Mouse (Mus musculus) heart, postnatal 25 days (tissue): ENCODE measurements at regions not wholly inside any gene's neighbourhood (a gene's known extent, or its start where the extent isn't known, plus 50 kb on each side); places are given as distances from the start of the nearest gene placed in this dataset.

ENCODE experiments used
- DNase-seq: peaks from one replicate; pipeline ENCODE4 v3.0.0; 2022; ENCODE audit warnings: low spot score
- intact Hi-C: fragments of 180-260 bp; cut with DNase I; formaldehyde crosslinking; loops from one replicate; pipeline ENCODE4 v1.15.1; 2025

DNA sequence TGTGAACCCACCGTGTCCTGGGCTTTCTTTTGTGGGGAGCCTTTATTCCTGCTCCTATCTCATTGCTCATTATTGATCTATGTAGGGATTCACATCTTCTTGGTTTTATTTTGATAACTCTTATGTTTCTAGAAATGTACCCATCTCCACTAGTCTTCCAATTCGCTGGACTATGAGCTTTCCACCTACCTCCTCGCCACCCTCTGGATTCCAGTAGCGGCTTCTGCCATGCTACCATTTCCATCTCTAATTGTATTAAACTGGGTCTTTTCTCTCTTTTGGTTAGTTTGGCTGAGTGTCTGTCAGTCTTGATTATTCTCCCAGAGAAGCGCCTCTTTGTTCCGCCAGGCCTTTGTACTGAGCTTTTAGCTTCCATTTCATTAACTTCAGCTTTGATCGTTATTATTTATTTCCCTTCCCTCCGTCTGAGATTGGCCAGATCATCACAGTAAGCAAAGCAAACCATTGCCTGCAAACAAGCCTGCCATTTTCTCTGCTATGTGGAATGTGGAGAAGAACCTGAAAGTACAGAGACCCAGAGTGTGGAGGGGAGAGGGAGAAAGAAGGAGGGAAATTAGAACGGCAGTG lies 213.2 kb upstream of the Pabpc6 start:
- intact Hi-C loops: no loop called here
- no peak for DNase-seq

DNA sequence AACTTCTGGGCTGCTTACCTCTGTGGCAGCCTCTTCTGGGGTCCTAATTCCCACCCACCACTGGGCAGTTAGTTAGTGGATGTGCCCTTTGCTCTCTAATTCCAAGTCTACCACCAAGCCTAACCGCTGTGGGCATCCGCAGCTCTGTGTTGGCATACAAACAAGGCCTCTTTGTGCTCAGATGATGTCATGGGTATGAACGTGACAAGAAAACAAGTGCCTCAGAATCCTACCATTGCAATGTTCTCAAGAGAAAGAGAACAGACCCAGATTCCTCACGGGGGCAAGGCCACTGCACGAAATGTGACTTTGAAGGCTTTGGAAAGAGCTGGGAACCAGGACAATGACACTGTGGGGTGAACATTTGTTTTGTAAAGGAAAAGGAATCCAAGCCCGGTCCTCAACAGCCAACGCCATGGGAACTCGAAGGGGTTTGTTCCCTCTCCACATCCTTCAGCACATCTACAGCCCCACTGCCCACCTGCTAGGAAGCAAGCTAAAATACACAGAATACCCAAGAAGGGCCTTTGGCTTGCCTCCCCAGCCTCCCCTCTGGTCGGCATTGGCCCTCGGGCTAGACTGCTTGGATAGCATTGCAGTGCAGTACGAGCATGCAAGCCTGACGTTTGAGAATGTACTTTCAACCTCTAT lies 210.2 kb upstream of the Pabpc6 start:
- no peak for DNase-seq
- intact Hi-C loops: no loop called here

DNA sequence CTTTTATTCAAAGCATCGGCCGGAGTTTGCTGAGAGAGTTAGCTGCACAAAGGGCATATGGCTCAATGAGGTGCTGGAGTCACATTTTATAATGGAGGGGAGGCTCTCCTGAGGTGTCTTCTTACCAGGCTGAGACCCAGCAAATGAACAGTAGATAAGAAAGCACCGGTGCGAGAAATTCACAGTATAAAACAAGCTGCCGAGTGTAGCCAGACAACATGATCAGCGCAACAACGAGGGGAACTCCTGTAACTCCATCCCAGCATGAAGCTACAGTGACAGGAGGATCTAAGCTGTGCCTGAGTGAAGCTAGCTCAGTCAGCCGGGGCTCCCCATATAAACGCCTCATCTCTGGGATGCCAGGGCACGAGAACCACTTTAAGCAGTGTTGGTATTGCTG lies 204.2 kb upstream of the Pabpc6 start:
- intact Hi-C loops: no loop called here
- no peak for DNase-seq

DNA sequence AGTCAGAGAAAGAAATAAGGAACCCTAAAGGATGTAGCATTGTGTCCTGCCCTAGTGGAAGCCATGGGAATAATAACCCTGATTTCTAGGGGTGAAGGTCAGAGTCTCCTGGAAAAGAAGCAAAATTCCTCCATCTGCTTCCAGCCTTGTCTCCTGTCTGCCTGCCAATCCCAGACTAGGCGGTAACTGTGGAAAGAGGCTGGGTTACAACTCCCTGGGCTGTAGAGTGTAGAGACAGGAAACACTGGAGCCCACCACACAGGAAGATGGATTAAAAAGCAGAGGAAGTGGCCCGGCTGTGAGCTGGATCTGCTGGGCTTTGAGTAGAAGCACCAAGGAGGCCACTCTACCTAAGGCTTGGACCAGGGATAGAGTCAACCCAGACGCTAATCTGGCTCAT lies 200.7 kb upstream of the Pabpc6 start:
- no peak for DNase-seq
- intact Hi-C loops: no loop called here

DNA sequence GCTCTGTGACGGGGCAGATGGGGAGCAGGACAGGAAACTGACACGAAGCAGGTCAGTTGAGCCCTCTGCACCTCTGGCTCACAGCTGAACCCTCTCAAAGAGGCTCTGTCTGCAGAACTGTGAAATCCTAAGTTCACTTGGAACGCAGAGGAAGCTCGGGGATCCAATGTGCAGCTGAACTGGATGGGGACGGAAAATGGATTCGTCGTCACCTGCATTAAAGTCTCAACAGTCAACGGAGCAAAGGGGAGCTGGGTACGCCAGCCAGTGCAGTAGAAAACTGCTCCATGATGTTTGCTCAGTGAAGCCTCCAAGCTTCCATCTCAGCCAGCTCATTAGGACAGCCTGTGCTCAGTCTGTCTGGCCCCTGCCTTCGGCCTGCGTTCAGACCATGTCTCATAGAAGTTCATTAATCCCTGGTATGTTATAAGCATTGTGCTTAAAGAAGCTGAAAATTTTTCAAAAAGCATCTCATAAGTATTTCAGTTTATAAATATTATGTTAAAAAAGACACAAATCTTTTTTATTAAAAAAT lies 199.3 kb upstream of the Pabpc6 start:
- intact Hi-C loops: no loop called here
- DNase-seq: no peak

DNA sequence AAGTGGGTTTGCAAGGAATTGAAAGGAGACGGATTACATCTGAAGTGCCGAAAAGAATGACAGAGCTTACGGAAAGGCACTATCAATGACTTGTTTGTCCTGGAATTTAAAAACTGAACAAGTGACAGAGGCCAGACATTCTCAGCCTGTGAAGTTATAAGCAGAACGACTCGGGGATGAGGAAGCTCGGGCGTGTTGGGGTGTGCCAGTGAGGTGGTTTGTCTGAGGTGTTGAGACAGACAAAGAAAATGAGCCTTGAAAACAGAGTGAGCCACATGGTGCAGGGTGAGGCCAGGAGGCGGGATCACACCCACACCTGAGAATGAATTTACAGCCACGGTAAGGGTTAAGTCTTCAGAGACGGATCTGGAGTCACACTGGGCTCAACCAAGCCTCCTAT lies 194.7 kb upstream of the Pabpc6 start:
- intact Hi-C loops: no loop called here
- no peak for DNase-seq

DNA sequence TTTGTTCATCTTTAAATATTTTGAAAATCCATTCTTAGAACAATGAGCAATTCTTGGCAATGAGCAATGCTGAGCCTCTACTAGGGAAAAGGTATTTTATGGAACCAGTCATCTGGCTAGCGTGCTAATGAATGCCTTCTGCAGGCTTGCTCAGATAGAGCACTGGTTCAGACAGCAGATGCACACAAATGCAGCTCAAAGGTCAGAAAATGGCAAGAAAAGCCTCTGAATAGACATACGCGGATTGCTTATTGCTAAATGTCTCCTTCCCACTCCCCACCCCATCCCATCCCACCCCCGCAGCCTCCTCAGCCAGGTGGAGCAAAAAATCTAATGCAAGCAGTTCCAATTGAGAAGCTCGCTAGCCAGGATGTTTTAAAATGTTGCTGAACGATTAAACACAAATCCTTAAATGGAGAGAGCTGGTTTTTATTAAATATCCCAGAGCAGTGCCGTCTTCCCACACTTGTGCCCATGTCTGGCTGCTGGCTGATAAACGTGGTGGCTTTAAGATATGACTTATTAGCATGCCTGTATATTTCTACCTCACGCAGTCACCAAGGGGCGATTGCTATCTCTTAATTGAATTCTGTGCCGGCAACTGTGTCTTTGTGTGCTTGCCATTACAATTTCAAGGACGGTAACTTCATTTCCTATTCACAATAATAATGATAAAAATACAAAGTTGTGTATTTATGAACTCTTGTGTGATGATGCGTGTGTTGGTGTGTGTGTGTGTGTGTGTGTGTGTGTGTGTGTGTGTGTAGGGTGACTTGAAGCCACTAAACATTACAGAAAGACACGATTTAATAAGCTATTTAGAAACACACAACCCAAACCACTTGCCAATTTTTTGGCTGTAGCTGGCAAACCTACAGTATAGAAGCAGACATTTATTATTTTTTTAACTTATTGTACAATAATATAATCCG lies 192.7 kb upstream of the Pabpc6 start:
- DNase-seq: no peak
- intact Hi-C loops: no loop called here

DNA sequence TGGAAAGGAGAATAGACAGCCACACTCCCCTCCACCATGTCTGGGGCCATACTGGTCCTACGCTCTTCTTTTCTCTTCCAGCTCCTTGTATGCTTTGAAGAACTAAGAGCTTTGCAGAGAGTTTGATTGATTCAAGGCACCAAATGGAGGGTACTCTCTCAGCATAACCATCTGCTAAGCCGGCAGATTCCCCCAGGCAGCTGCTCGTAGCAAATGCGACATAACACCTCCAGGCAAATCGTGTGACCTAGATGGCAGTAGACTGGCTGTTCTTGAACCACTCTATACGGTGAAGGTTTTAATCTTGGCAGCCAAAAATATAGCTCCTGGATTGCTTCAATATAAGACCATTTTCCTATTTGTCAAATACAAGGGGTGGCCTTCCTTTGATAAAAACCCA lies 191.8 kb upstream of the Pabpc6 start:
- intact Hi-C loops: no loop called here
- DNase-seq: no peak

DNA sequence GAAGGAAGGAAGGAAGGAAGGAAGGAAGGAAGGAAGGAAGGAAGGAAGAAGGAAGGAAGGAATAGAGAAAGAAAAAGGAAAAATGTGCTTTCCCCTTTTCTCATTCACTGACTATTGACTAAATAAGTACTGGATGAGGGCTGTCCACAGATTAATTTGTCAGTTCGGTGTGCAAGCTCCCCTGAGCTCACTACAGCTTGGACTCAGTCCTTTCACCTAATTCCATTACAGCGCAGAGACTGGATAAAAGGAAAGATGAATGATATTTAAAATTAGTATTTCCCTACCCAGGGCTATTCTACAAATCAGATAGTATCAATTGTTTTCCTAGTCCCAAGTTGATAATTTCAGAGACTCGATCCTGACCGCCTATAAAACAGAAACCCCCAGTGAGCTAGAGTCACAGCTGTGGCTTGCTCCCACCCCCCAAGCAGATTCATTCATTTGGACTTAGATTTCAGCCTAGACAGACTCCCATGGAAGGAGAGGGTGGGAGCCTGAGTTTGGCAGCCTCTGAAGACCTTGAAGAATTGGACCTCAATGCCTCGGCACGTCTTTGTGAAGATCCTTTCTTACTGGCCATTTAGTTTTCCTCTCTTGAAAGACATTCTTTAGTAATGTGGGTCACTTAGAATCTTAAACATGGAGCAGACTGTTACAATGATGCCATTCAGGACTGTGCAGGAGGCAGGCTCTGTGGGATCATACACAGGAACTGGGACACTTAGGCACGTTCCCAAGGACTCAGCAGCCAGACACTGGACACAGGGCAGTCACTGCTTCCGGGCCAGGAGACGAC lies 179.2 kb upstream of the Pabpc6 start:
- intact Hi-C loops: loop anchor here (5.0 kb wide), 1 partner anchor 464 kb away; no protein-coding TSS in a partner anchor
- DNase-seq: no peak

DNA sequence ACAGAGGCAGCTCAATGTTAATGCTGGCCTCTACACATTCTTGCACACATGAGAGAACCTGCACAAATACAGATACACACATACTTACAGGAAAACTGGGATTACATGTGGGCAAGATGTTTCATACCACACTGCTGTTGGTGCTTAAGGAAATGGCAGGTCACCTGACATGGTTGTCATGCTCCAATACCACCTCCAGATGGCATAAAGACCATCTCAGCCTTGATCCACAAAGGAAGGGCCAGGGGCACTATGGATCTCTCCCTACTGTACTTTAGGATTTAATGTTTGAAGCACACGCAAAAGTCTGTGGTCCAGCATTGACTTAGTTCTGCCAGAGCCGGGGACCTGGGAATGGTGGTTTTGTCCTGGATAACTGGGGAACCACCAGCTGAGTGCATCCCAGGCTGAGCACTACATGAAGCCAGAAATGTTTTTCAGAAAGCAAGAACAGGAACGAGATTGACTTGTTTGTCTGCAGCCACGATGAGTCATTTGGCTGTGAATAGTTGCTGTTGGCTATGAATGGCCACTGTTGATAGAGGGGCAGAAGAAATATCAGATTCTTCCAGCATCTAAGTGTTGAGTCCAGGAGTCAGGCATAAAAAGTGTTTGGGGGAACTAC lies 176.0 kb upstream of the Pabpc6 start:
- intact Hi-C loops: loop anchor here (5.0 kb wide), 1 partner anchor 467 kb away; no protein-coding TSS in a partner anchor
- no peak for DNase-seq

DNA sequence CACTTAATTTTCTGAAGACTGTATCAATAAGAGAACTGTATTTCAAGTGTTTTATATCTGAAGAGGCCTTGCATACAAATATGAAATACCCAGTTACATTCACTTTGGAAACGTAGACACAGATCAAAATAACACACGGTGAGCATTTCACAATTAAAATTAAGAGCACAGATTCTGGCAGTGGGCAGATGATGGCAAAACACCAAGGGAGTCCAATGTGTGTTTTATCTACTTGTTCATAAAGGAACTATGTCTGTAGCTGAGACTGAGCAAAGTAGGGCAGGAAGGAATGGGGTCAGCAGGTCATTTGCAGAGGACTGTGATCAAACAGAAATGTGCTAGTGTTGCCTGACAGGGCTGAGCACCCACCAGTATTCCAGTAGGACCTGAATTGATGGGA lies 171.6 kb upstream of the Pabpc6 start:
- intact Hi-C loops: no loop called here
- DNase-seq: no peak

DNA sequence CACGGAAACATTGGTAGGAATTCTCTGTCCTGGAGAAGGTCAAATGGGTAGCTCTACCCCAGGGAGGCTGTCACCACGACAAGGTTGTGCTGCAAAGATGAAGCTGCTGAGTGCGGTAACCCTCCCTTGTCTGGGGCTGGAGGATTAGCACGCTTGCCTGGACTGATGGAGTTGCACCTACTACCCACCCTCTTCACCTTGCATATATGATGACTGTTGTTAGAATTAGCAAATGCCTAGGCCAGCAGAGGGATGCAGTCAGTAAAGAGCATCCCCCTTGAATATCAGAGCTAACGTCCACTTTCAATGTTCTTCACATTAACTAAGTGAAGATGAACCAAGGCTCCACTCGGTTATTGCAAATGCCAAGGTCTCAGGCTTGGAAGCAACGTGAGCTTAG lies 169.7 kb upstream of the Pabpc6 start:
- intact Hi-C loops: no loop called here
- DNase-seq: no peak

DNA sequence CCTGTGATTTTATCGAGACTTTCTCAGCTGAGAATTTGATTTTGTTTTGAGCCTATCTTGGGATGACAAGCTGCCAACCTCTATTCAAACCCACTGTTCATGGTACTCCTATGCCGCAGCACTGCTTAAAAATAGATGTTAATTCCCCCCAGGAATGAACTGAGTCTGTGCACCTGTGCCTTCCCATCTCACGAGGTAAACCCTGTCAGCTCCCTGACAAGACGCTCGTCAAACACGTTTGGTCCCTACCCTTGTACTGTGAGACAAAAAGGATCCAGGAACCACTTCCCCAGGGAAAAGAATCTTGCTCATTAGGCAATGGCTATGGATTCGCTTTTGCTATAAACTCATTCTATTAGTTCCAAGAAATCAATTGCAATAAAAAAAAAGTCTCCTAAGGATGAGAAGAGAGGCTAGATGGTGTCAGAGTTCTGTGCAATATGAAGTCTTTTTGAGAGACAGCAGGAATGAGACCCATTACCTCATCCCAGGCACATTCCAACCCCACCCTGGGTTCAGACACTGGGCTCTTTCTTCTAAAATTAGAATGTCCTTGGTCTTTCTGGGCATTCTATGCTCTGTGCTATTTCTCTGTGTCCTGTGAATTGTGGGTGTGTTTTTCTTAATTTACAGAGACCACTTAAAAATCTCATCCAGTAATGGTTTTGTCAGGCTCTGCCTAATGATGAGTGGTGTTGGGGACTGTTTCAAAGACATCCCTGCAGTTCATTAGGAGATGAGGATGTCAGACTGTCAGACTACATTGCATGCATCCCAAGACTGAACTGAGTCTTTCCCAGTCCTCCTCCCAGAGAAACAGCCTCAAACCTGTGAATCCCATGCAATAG lies 167.7 kb upstream of the Pabpc6 start:
- DNase-seq: no peak
- intact Hi-C loops: no loop called here

DNA sequence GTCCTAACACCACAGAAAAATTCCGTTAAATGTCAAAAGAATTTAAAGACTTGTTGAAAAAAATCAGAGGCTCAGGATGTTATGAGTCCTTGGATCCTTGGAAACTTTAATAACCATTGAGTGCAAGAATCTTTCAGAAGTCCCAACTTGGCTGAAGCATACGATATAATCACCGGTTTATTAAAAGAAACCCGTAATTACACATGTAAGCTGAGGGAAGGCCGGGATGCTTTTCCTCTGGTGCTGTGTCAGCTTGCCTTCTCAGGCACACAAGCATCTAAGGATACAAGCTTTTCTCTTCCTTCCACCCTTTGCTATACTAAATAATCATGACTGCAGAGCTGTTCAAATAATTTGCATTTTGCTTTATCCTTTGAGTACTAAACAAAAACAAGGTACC lies 160.4 kb upstream of the Pabpc6 start:
- no peak for DNase-seq
- intact Hi-C loops: no loop called here

DNA sequence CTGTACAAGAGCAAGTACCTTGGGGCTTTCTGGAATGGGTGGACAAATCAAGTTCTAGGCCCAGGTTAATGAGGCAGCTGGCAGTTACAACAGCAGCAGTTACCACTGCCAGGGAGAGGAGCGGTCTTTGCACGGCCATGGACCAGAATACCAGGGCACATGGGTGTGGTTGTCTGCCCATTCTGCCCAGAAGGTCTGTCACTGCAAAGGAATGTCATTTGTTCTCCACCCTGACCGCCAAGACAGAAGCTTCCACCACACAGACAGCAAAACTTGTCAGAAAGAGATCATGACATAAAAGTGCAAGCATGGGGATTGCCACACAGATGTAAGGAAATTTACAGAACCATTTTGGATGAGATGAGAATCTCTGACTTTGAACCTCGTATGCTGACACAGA lies 151.8 kb upstream of the Pabpc6 start:
- intact Hi-C loops: no loop called here
- DNase-seq: no peak

DNA sequence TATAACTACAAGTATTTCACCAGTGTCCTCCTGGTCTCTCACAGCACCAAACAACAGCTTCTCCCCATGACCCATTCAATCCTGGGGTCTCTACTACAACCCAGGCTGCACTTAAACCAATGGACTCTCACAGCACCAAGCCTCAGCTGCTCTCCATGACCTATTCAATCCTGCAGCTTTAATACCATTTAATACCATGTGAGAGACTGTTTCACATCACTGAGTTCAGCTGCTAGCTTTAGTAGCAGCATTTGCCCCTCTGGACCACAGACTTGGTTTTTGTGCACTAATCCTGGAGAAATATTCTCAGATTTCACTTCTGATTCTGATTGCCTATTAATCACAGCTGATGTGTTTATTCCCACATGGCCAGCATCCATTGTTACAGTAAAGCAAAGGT lies 147.5 kb upstream of the Pabpc6 start:
- intact Hi-C loops: no loop called here
- no peak for DNase-seq

DNA sequence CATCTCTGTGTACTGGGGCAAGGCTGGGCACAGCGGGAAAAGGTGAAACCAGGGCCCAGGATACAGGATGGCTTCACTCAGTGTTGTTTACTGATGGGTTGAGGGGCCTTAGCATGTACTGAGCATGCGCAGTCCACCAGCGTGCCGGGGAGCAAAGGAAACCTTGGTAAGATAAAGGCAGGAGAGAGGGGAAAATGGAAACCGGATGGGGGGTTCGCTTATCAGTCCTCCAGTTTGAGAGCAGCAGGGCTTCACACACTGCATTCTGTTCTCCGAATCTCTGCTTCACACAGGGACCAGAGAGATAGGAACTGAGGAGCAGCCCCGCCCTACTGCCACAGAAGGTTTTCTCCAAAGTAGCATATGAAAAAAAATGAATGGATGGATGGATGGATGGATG lies 127.6 kb upstream of the Pabpc6 start:
- intact Hi-C loops: no loop called here
- no peak for DNase-seq

DNA sequence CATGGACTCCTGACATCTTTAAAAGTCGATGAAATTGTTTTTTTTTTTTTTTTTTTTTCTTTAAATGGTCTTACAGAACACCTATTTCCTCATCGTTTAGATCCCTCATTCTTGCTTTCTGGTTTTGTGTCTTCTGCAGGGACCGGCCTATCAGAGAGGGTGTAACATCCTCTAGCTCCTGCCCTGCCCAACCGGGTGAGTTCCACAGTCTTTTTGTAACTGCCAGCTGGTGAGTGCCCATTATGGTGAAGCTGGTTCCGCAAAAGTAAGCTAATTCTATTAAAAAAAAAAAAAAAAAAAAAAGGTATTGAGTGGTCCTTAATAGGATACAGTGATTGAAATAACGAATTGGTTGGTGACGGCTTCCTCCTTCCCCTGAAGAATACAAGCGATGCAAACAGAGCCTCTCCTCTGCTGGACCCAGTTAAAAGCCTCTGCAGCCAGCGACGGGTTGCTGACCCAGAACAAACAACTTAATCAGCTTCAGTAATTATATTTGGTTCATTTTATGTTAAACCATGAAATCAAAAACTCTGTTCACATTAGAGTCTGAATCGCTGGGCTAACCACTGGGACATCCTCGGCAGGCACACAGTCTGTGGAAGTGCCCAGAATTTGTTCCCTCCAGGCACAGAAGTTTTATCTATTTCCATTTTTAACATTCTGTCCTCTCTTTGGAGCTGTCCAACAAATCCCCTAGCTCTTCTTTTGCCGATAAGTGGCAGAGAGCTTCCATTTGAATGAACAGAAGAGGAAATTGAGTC lies 126.9 kb upstream of the Pabpc6 start:
- no peak for DNase-seq
- intact Hi-C loops: no loop called here
